Mouse (Mus musculus) heart, embryonic 13.5 days (tissue): Measurements from ENCODE around the gene Phgr1. TPM values are rescaled to one million over a fixed set of nuclear protein-coding genes. Genes with fewer than 3 reads are reported as not detected.

Experiments used
- ATAC-seq: fragments of 200-750 bp; cut with Nextera tagmentation; 2 replicates; pipeline ENCODE4 v1.8.0; 2017; ENCODE audit warnings: moderate TSS enrichment; ENCODE audit not compliant: insufficient number of reproducible peaks, low FRiP score, low TSS enrichment; ENCODE audit errors: extremely low read depth
- H3K27ac ChIP-seq: fragments of 300-500 bp; sonication (generic); replicated peaks from 2 replicates; pipeline ENCODE4 v1.5.1; 2015; ENCODE audit warnings: moderate library complexity, mild to moderate bottlenecking, inconsistent platforms
- H3K27me3 ChIP-seq: fragments of 300-500 bp; sonication (generic); replicated peaks from 2 replicates; pipeline ENCODE4 v1.6.1; 2015; ENCODE audit warnings: mild to moderate bottlenecking, inconsistent platforms
- H3K36me3 ChIP-seq: fragments of 300-500 bp; sonication (generic); 2 replicates; pipeline ENCODE4 v1.6.1; 2015; ENCODE audit warnings: mild to moderate bottlenecking, inconsistent platforms
- H3K4me1 ChIP-seq: fragments of 300-500 bp; sonication (generic); 2 replicates; pipeline ENCODE4 v1.6.1; 2015; ENCODE audit warnings: inconsistent platforms
- H3K4me2 ChIP-seq: fragments of 300-500 bp; sonication (generic); 2 replicates; pipeline ENCODE4 v1.6.1; 2015; ENCODE audit warnings: inconsistent platforms, mild to moderate bottlenecking, moderate library complexity
- H3K4me3 ChIP-seq: fragments of 300-500 bp; sonication (generic); 2 replicates; pipeline ENCODE4 v1.5.1; 2015; ENCODE audit warnings: moderate library complexity, mild to moderate bottlenecking, inconsistent platforms
- H3K9ac ChIP-seq: fragments of 300-500 bp; sonication (generic); 2 replicates; pipeline ENCODE4 v1.6.1; 2015; ENCODE audit warnings: inconsistent platforms, mild to moderate bottlenecking, moderate library complexity
- H3K9me3 ChIP-seq: fragments of 300-500 bp; sonication (generic); 2 replicates; pipeline ENCODE4 v1.6.1; 2016; ENCODE audit warnings: inconsistent platforms
- WGBS: fragments of 180-500 bp; shearing (Covaris S2); methylation state at CpG from one replicate; pipeline ENCODE4 v1.1.7; 2015; ENCODE audit warnings: mixed read lengths; 5-methylcytosine and 5-hydroxymethylcytosine counted together
- polyA plus RNA-seq: library from polyadenylated mRNA; unstranded; fragments of >200 nt; fragmentation: Nextera tagmentation; extraction: Ambion mirVana; gene quantifications from 2 replicates; pipeline ENCODE4 v1.2.1, GENCODE M21; 2015

The Phgr1 gene
- polyA plus RNA-seq, 1 experiment from 2014 or later, result not detected

GRCm38 (mm10) chr2:118764094-118764831 is 8.3 kb upstream of the Phgr1 start:
- ATAC-seq, result no peak
- Histone ChIP-seq H3K36me3 (no peaks in the 10 kb centered on the region), H3K9ac (0 out of 2 replicates have a peak overlapping the region, but pooled peaks have one; percentile 37), H3K4me1 (peaks cover 50% of the 10 kb centered on the region), H3K27ac (peak overlapping the region; percentile 71), H3K9me3 (no peaks in the 10 kb centered on the region), H3K27me3 (peaks cover 17% of the 10 kb centered on the region; the same call in 1 of the 2 replicates), H3K4me2 (0 out of 2 replicates have a peak overlapping the region, but pooled peaks have one; percentile 26), H3K4me3 (no peak overlapping the region)
- WGBS, result 15% methylated on average over 11 of the region's 11 CpGs

GRCm38 (mm10) chr2:118764875-118765274 is 7.7 kb upstream of the Phgr1 start:
- Histone ChIP-seq H3K4me2 (no peak overlapping the region), H3K9me3 (no peaks in the 10 kb centered on the region), H3K9ac (no peak overlapping the region), H3K36me3 (no peaks in the 10 kb centered on the region), H3K27ac (no peak overlapping the region), H3K4me3 (no peak overlapping the region), H3K27me3 (peaks cover 13% of the 10 kb centered on the region; the same call in 1 of the 2 replicates), H3K4me1 (peaks cover 45% of the 10 kb centered on the region)
- no peak for ATAC-seq
- WGBS, result 78% methylated on average over 5 of the region's 5 CpGs

- no peak overlapping the region for H3K4me3 ChIP-seq
- peaks cover 30% of the 10 kb centered on the region for H3K4me1 ChIP-seq
- H3K27ac ChIP-seq, result no peak overlapping the region
- H3K4me2 ChIP-seq, result no peak overlapping the region
- no peak for ATAC-seq
- H3K9ac ChIP-seq, result no peak overlapping the region
- no peaks in the 10 kb centered on the region for H3K9me3 ChIP-seq
- peaks cover 13% of the 10 kb centered on the region; the same call in 1 of the 2 replicates for H3K27me3 ChIP-seq
- no peaks in the 10 kb centered on the region for H3K36me3 ChIP-seq
- WGBS, result 64% methylated on average over 10 of the region's 10 CpGs
Observed at GRCm38 (mm10) chr2:118766041-118767033, 6.2 kb upstream of the Phgr1 start.

GRCm38 (mm10) chr2:118774536-118774935 is 2.0 kb downstream of the Phgr1 start:
- no peak for ATAC-seq
- no peaks in the 10 kb centered on the region for H3K36me3 ChIP-seq
- no peak overlapping the region for H3K27ac ChIP-seq
- H3K27me3 ChIP-seq, result peaks cover 11% of the 10 kb centered on the region; the same call in 1 of the 2 replicates
- H3K4me2 ChIP-seq, result no peak overlapping the region
- WGBS, result 71% methylated on average over 2 of the region's 2 CpGs
- peaks cover 18% of the 10 kb centered on the region for H3K4me1 ChIP-seq
- no peaks in the 10 kb centered on the region for H3K9me3 ChIP-seq
- no peak overlapping the region for H3K4me3 ChIP-seq
- H3K9ac ChIP-seq, result no peak overlapping the region

- WGBS, result 17% methylated on average over 1 of the region's 1 CpGs
- Histone ChIP-seq H3K4me3 (no peak overlapping the region), H3K4me1 (peaks cover 24% of the 10 kb centered on the region), H3K9me3 (no peaks in the 10 kb centered on the region), H3K4me2 (no peak overlapping the region), H3K36me3 (no peaks in the 10 kb centered on the region), H3K27ac (0 out of 2 replicates have a peak overlapping the region, but pooled peaks have one; percentile 33), H3K9ac (no peak overlapping the region), H3K27me3 (peaks cover 19% of the 10 kb centered on the region)
- ATAC-seq, result no peak
Observed at GRCm38 (mm10) chr2:118775396-118775795, 2.8 kb downstream of the Phgr1 start.

- ATAC-seq, result no peak
- H3K4me3 ChIP-seq, result no peak overlapping the region
- 82% methylated on average over 3 of the region's 4 CpGs for WGBS
Observed at GRCm38 (mm10) chr2:118775846-118776245, 3.3 kb downstream of the Phgr1 start.

GRCm38 (mm10) chr2:118776295-118776694 is 3.7 kb downstream of the Phgr1 start:
- Histone ChIP-seq H3K9ac (no peak overlapping the region), H3K27ac (peak overlapping the region; percentile 33), H3K4me1 (peaks cover 24% of the 10 kb centered on the region), H3K36me3 (no peaks in the 10 kb centered on the region), H3K4me2 (no peak overlapping the region), H3K9me3 (no peaks in the 10 kb centered on the region), H3K27me3 (peaks cover 28% of the 10 kb centered on the region), H3K4me3 (no peak overlapping the region)
- 55% methylated on average over 2 of the region's 2 CpGs for WGBS
- no peak for ATAC-seq

More at GRCm38 (mm10) chr2:118775846-118776245, 3.3 kb downstream of the Phgr1 start:
- H3K36me3 ChIP-seq, result no peaks in the 10 kb centered on the region
- peaks cover 24% of the 10 kb centered on the region for H3K4me1 ChIP-seq
- H3K9ac ChIP-seq, result no peak overlapping the region
- H3K4me2 ChIP-seq, result no peak overlapping the region
- peak overlapping the region; percentile 33 for H3K27ac ChIP-seq
- H3K27me3 ChIP-seq, result peaks cover 23% of the 10 kb centered on the region
- H3K9me3 ChIP-seq, result no peaks in the 10 kb centered on the region

- H3K4me1 ChIP-seq, result peaks cover 24% of the 10 kb centered on the region
- H3K36me3 ChIP-seq, result no peaks in the 10 kb centered on the region
- H3K4me3 ChIP-seq, result no peak overlapping the region
- H3K4me2 ChIP-seq, result no peak overlapping the region
- H3K9ac ChIP-seq, result no peak overlapping the region
- ATAC-seq, result no peak
- H3K9me3 ChIP-seq, result no peaks in the 10 kb centered on the region
- 58% methylated on average over 4 of the region's 4 CpGs for WGBS
- no peak overlapping the region for H3K27ac ChIP-seq
- H3K27me3 ChIP-seq, result peaks cover 38% of the 10 kb centered on the region
Observed at GRCm38 (mm10) chr2:118778418-118778817, 5.8 kb downstream of the Phgr1 start.

GRCm38 (mm10) chr2:118779065-118779464 is 6.5 kb downstream of the Phgr1 start:
- 10% methylated on average over 10 of the region's 10 CpGs for WGBS
- Histone ChIP-seq H3K27me3 (peaks cover 38% of the 10 kb centered on the region), H3K4me2 (peak overlapping the region; percentile 78), H3K9me3 (no peaks in the 10 kb centered on the region), H3K27ac (0 out of 2 replicates have a peak overlapping the region, but pooled peaks have one; percentile 0), H3K4me3 (peak overlapping the region; percentile 47), H3K4me1 (peaks cover 24% of the 10 kb centered on the region), H3K36me3 (no peaks in the 10 kb centered on the region), H3K9ac (peak overlapping the region; percentile 63)
- ATAC-seq, result no peak

- Histone ChIP-seq H3K36me3 (no peaks in the 10 kb centered on the region), H3K4me1 (peaks cover 24% of the 10 kb centered on the region), H3K4me2 (peak within 1 kb of the TSS; percentile 78), H3K9ac (peak within 1 kb of the TSS; percentile 63), H3K4me3 (peak within 1 kb of the TSS; percentile 47), H3K27me3 (peaks cover 38% of the 10 kb centered on the region), H3K9me3 (no peaks in the 10 kb centered on the region), H3K27ac (0 out of 2 replicates have a peak within 1 kb of the TSS, but pooled peaks have one; percentile 0)
- 0 out of 2 replicates have a peak, but pooled peaks have one; percentile 72 for ATAC-seq
- 11% methylated on average over 39 of the region's 39 CpGs for WGBS
Observed at GRCm38 (mm10) chr2:118779504-118780480, 7.2 kb downstream of the Phgr1 start, which contains the start of gene Disp2. Disp2 (plus strand) TSS chr2:118779719.
